Comparison of ENCODE assay signal across 17 mouse cellular contexts in genomic region chr8:108859983-108860382, GRCm38 (mm10).
DNase-seq lines count a peak whose midpoint lies in the region; ATAC-seq lines count a peak whose summit lies in the region.
"Had no signal": no experiment of that assay in that cellular context is flagged by ENCODE, and none has a peak within 500 bp of the region (broad histone marks: within the 10 kb centered on the region; RNA-seq: fewer than 3 reads in every experiment).

No protein-coding gene starts in this region.

- H3K27ac ChIP-seq in heart, embryonic 11.5 days (ENCODE audit: low read depth, low read length) = no peak overlapping the region
- H3K27ac ChIP-seq in hindbrain, embryonic 10.5 days = no peak overlapping the region
- H3K27ac ChIP-seq: embryonic facial prominence, embryonic 15.5 days; forebrain, embryonic 13.5 days; gastrocnemius, adult 2 months; liver, embryonic 13.5 days had no signal

- no peak overlapping the region for H3K9ac ChIP-seq in heart, embryonic 11.5 days (ENCODE audit: low read depth, low read length)
- H3K9ac ChIP-seq: embryonic facial prominence, embryonic 15.5 days; forebrain, embryonic 13.5 days; liver, embryonic 13.5 days; midbrain, embryonic 15.5 days had no signal

- intact Hi-C loops in heart, postnatal 14 days (cut with DNase I) = no loop called here

- H3K4me3 ChIP-seq in heart, embryonic 11.5 days (ENCODE audit: low read depth, low read length) = no peak overlapping the region
- no peak overlapping the region for H3K4me3 ChIP-seq in hindbrain, embryonic 10.5 days
- H3K4me3 ChIP-seq: embryonic facial prominence, embryonic 15.5 days; forebrain, embryonic 13.5 days; gastrocnemius, adult 2 months; liver, embryonic 13.5 days; midbrain, embryonic 15.5 days had no signal

- H3K9me3 ChIP-seq in heart, embryonic 11.5 days (replicated peaks; ENCODE audit: control insufficient read depth, low read length) = no peaks in the 10 kb centered on the region
- no peaks in the 10 kb centered on the region for H3K9me3 ChIP-seq in hindbrain, embryonic 10.5 days
- H3K9me3 ChIP-seq: embryonic facial prominence, embryonic 15.5 days; forebrain, embryonic 13.5 days; liver, embryonic 13.5 days; midbrain, embryonic 15.5 days had no signal

- H3K27me3 ChIP-seq in heart, embryonic 11.5 days (ENCODE audit: control insufficient read depth, insufficient read depth, low read length) = no peaks in the 10 kb centered on the region
- no peaks in the 10 kb centered on the region for H3K27me3 ChIP-seq in hindbrain, embryonic 10.5 days (ENCODE audit: insufficient read depth, poor library complexity, severe bottlenecking)
- H3K27me3 ChIP-seq: embryonic facial prominence, embryonic 15.5 days; forebrain, embryonic 13.5 days; liver, embryonic 13.5 days; midbrain, embryonic 15.5 days had no signal

- 64% methylated on average over 9 of the region's 9 CpGs for WGBS in heart, embryonic 11.5 days (ENCODE audit: insufficient replicate concordance)
- 72% methylated on average over 9 of the region's 9 CpGs for WGBS in hindbrain, embryonic 10.5 days

- peaks cover under 1% of the 10 kb centered on the region; the same call in 1 of the 2 replicates for H3K4me1 ChIP-seq in heart, embryonic 11.5 days (ENCODE audit: control insufficient read depth, insufficient read depth, low read length)
- H3K4me1 ChIP-seq in hindbrain, embryonic 10.5 days (replicated peaks) = peaks cover 42% of the 10 kb centered on the region
- H3K4me1 ChIP-seq: liver, embryonic 13.5 days had no signal

- DNase-seq in heart, adult 18-20 months = peak; percentile 51 to 70
- peak; percentile 23 for DNase-seq in fat pad, adult 2 months (ENCODE audit: extremely low read depth, low read depth, low spot score)
- DNase-seq in heart, postnatal 14 days = peak; percentile 51 to 53
- DNase-seq in kidney, postnatal 25 days = peak; percentile 47 to 69
- DNase-seq in hindbrain, embryonic 10.5 days (ENCODE audit: low spot score) = no peak
- no peak for DNase-seq in urinary bladder, adult 18-20 months (ENCODE audit: low spot score in 2 of 2)
- DNase-seq: adrenal gland, postnatal 25 days; cerebellum, adult 9-10 months; gastrocnemius, adult 2 months; left cerebral cortex, postnatal 4 days; liver, embryonic 13.5 days had no signal

- no peak overlapping the region for H3K4me2 ChIP-seq in heart, embryonic 11.5 days
- H3K4me2 ChIP-seq: embryonic facial prominence, embryonic 15.5 days; forebrain, embryonic 13.5 days; liver, embryonic 13.5 days; midbrain, embryonic 15.5 days had no signal

- no peak for ATAC-seq in heart, embryonic 11.5 days (replicated peaks; ENCODE audit: insufficient number of reproducible peaks, low FRiP score, low TSS enrichment)
- no peak for ATAC-seq in granulocyte monocyte progenitor cell, adult 5-6 weeks (replicated peaks; ENCODE audit: poor library complexity, severe bottlenecking)
- ATAC-seq: forebrain, embryonic 13.5 days; inflammation-experienced regulatory T-cells, adult 6 months; midbrain, embryonic 15.5 days had no signal

- peaks cover 6% of the 10 kb centered on the region for H3K36me3 ChIP-seq in heart, embryonic 11.5 days (ENCODE audit: control insufficient read depth, insufficient read depth, low read length)
- H3K36me3 ChIP-seq in hindbrain, embryonic 10.5 days = peaks cover 48% of the 10 kb centered on the region
- H3K36me3 ChIP-seq: midbrain, embryonic 15.5 days had no signal

Comparison
In these comparisons a context has a peak if more than half of its experiments do, and no peak if none do; other contexts are left out.
1. DNase-seq: peak in heart, adult 18-20 months (2 of 2), fat pad, adult 2 months (single experiment), heart, postnatal 14 days (2 of 2) and kidney, postnatal 25 days (2 of 2); none in hindbrain, embryonic 10.5 days (single experiment) and urinary bladder, adult 18-20 months (0 of 2).